Mouse (Mus musculus) gastrocnemius, adult 18-20 months (tissue): ENCODE results near the gene Fbxo2. TPM values are rescaled to one million over a fixed set of nuclear protein-coding genes. Genes with fewer than 3 reads are reported as not detected.

Experiments used
- microRNA-seq: library from miRNA; unstranded; fragments of <30 nt; microRNA quantifications from one replicate; pipeline ENCODE4 v1.2.0, GENCODE M21; 2021
- total RNA-seq, 2 experiments: library from RNA; stranded (reverse); gene quantifications; 2 replicates each; pipeline ENCODE4 v1.2.3; 2021

The Fbxo2 gene
- total RNA-seq, 2 experiments from 2014 or later = 0.18 to 0.28 TPM

Small RNA genes within 50 kb of the gene (microRNA-seq; reads per million reads assigned to microRNA genes)
- not detected for gene Mir7022

Other genes with a start within 250 kb of the Fbxo2 start
- 10 to 100 TPM; 16.0 to 17.2 TPM for gene Plod1, start 223.9 kb upstream of the Fbxo2 start, total RNA-seq
- 10 to 100 TPM; 19.2 to 19.8 TPM for gene 2510039O18Rik, start 219.7 kb upstream of the Fbxo2 start, total RNA-seq
- not detected for gene Nppb, start 174.8 kb upstream of the Fbxo2 start, total RNA-seq
- not detected for gene Nppa, start 159.9 kb upstream of the Fbxo2 start, total RNA-seq
- 1 to 10 TPM; 4.8 to 4.9 TPM for gene Clcn6, start 121.8 kb upstream of the Fbxo2 start, total RNA-seq
- gene Mthfr, start 121.5 kb upstream of the Fbxo2 start, total RNA-seq = 1 to 10 TPM; 8.9 to 9.3 TPM
- gene Agtrap, start 72.6 kb upstream of the Fbxo2 start, total RNA-seq = 10 to 100 TPM in 1 of 2 experiments, 1 to 10 TPM in 1; 9.3 to 12.8 TPM
- gene Mad2l2, start 30.2 kb upstream of the Fbxo2 start, total RNA-seq = 10 to 100 TPM; 13.5 to 15.7 TPM
- under 1 TPM in 1 of 2 experiments, not detected in 1; 0.09 TPM for gene Draxin, start 29.9 kb upstream of the Fbxo2 start, total RNA-seq
- gene Fbxo6, start 8.5 kb upstream of the Fbxo2 start, total RNA-seq = 10 to 100 TPM; 41.9 to 45.7 TPM
- 1 to 10 TPM; 7.0 to 7.8 TPM for gene Fbxo44, start 139 bp upstream of the Fbxo2 start, total RNA-seq
- under 1 TPM in 1 of 2 experiments, not detected in 1; 0.14 TPM for gene Disp3, start 127.3 kb downstream of the Fbxo2 start, total RNA-seq